Mouse (Mus musculus) C2C12 (cell line): ENCODE measurements around the gene Hectd1.

Experiments used
- CTCF ChIP-seq: IDR thresholded peaks from one replicate; pipeline ENCODE4 v1.5.1; 2011; ENCODE audit not compliant: control insufficient read depth, insufficient read depth, insufficient read length
- MAX ChIP-seq: IDR thresholded peaks from one replicate; pipeline ENCODE4 v1.6.1; 2011; ENCODE audit warnings: mild to moderate bottlenecking, control low read depth
- USF1 ChIP-seq: IDR thresholded peaks from one replicate; pipeline ENCODE4 v1.6.1; 2011; ENCODE audit warnings: low read depth, mild to moderate bottlenecking, control low read depth, moderate library complexity

DNA sequence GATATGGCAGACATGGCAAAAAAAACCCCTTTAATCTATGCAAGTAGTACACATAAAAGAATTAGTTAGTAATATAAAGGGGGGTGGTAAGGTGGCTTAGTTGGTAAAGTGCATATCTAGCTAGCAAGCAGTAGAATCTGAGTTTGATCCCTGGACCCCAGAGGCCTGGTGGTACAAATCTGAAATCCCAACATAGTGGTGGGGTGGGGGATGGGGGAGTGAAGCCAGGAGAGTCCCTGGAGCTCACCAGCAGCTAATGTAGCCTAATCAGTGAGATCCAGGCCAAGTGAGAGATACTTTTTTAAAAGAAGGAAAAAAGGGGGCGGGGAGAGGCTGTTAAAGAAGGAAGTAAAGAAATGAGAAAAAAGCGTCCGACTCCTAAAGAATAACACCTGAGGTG lies 21.8 kb upstream of the Hectd1 start:
- TF ChIP-seq CTCF = no peak
- no peak for TF ChIP-seq MAX
- TF ChIP-seq USF1 = no peak
